Mouse (Mus musculus) C2C12 (cell line): ENCODE data around the gene Kctd12b. TPM values are rescaled to one million over a fixed set of nuclear protein-coding genes. Genes with fewer than 3 reads are reported as not detected.
"Not testable (repeated sequence)": the region's sequence is repeated elsewhere in the genome, so short reads cannot be mapped to it uniquely, and the experiment has no call there.

Experiments
- H3K27me3 ChIP-seq: one replicate; pipeline ENCODE4 v1.6.1; 2011; ENCODE audit not compliant: control insufficient read depth, insufficient read depth, insufficient read length
- H3K36me3 ChIP-seq: one replicate; pipeline ENCODE4 v1.6.1; 2011; ENCODE audit not compliant: control insufficient read depth, insufficient read depth
- H3K4me3 ChIP-seq: one replicate; pipeline ENCODE4 v1.5.1; 2011; ENCODE audit warnings: mild to moderate bottlenecking, control low read depth; ENCODE audit not compliant: poor library complexity, insufficient read depth, severe bottlenecking
- H3K79me2 ChIP-seq: one replicate; pipeline ENCODE4 v1.6.1; 2011; ENCODE audit not compliant: control insufficient read depth, insufficient read depth
- H3K79me3 ChIP-seq: one replicate; pipeline ENCODE4 v1.6.1; 2011; ENCODE audit warnings: low read depth, control low read depth
- H3ac ChIP-seq: one replicate; pipeline ENCODE3; 2011; ENCODE audit warnings: low read depth; ENCODE audit not compliant: control insufficient read depth, insufficient read length
- CEBPB ChIP-seq: IDR thresholded peaks from one replicate; pipeline ENCODE4 v1.6.1; 2011; ENCODE audit warnings: low read depth, mild to moderate bottlenecking, control low read depth, moderate library complexity
- CTCF ChIP-seq: IDR thresholded peaks from one replicate; pipeline ENCODE4 v1.5.1; 2011; ENCODE audit not compliant: control insufficient read depth, insufficient read depth, insufficient read length
- FOSL1 ChIP-seq: IDR thresholded peaks from one replicate; pipeline ENCODE4 v1.8.0; 2011; ENCODE audit warnings: mild to moderate bottlenecking, low read length; ENCODE audit not compliant: poor library complexity, insufficient read depth, severe bottlenecking
- MAX ChIP-seq: IDR thresholded peaks from one replicate; pipeline ENCODE4 v1.6.1; 2011; ENCODE audit warnings: mild to moderate bottlenecking, control low read depth
- MYOD1 ChIP-seq: IDR thresholded peaks from one replicate; pipeline ENCODE4 v1.6.1; 2011; ENCODE audit warnings: low read depth; ENCODE audit not compliant: control insufficient read depth, insufficient read length
- MYOG ChIP-seq: IDR thresholded peaks from one replicate; pipeline ENCODE4 v1.6.1; 2011; ENCODE audit not compliant: control insufficient read depth, insufficient read length; ENCODE audit errors: extremely low read depth
- USF1 ChIP-seq: IDR thresholded peaks from one replicate; pipeline ENCODE4 v1.6.1; 2011; ENCODE audit warnings: low read depth, mild to moderate bottlenecking, control low read depth, moderate library complexity
- polyA plus RNA-seq: library from polyadenylated mRNA; unstranded; fragments of >200 nt; fragmentation: generic; extraction: Trizol; gene quantifications from one replicate; pipeline ENCODE4 v1.2.1, GENCODE M21; 2012; ENCODE audit warnings: missing spikeins

Gene Kctd12b
- polyA plus RNA-seq, 1 experiment: 0.08 TPM

DNA sequence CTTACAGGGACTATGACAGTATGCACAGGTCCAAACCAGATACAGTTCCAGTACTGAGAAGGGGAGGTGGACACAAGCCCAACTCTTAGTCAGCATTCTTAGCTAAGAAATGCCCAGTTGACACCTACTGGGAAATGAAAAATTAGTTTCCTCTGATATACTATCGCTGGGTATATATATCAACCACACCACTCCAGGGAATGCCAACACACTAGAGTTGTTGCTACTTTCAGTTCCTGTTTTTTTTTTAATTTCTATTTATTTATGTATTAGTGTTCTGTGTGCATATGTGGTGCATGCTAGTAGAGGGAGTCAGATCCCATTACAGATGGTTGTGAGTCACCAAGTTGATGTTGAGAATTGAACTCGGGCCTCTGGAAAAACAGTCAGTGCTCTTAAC is 20.5 kb upstream of the Kctd12b start:
- H3ac ChIP-seq: no peak overlapping the region
- no peak for TF ChIP-seq CTCF
- TF ChIP-seq CEBPB: no peak
- no peak for TF ChIP-seq FOSL1
- TF ChIP-seq USF1: no peak
- no peak for TF ChIP-seq MYOD1
- TF ChIP-seq MAX: no peak
- TF ChIP-seq MYOG: no peak

GRCm38 (mm10) chrX:153707735-153708134 is 11.5 kb upstream of the Kctd12b start:
- TF ChIP-seq MAX (no peak), FOSL1 (no peak), MYOD1 (no peak), USF1 (no peak), MYOG (no peak), CEBPB (no peak), CTCF (no peak)
- Histone ChIP-seq H3K79me3 (no peaks in the 10 kb centered on the region), H3ac (no peak overlapping the region), H3K4me3 (no peak overlapping the region), H3K79me2 (no peaks in the 10 kb centered on the region), H3K27me3 (no peaks in the 10 kb centered on the region), H3K36me3 (no peaks in the 10 kb centered on the region)

More for the DNA sequence above, 20.5 kb upstream of the Kctd12b start:
- Histone ChIP-seq H3K79me2 (no peaks in the 10 kb centered on the region), H3K27me3 (no peaks in the 10 kb centered on the region), H3K36me3 (no peaks in the 10 kb centered on the region), H3K79me3 (no peaks in the 10 kb centered on the region), H3K4me3 (no peak overlapping the region)

- Histone ChIP-seq H3K79me2 (no peaks in the 10 kb centered on the region), H3K4me3 (no peak overlapping the region), H3K27me3 (no peaks in the 10 kb centered on the region), H3K79me3 (no peaks in the 10 kb centered on the region), H3ac (no peak overlapping the region), H3K36me3 (no peaks in the 10 kb centered on the region)
- TF ChIP-seq MYOG (no peak), MYOD1 (no peak), FOSL1 (no peak), MAX (no peak), USF1 (no peak), CTCF (no peak), CEBPB (no peak)
Observed at GRCm38 (mm10) chrX:153700463-153700862, 4.3 kb upstream of the Kctd12b start.

DNA sequence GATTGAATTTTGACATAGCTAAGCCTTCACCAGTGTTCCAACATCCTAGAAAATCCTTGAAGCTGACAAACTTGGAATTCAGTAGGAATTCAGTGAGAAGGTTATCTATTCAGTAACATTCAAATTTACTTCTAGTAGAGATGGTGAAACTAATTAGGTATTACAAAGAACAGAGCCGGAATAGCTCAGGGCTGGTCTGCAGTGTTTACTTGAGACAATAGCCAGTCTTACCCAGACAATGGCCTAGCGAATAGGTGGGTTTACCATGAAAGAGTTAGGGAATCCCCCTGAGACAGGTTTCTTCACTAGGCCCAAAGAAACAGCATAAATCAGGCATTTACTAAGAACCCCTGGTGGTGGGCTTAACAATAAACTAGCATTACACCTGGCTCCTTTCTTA is 28.0 kb downstream of the Kctd12b start:
- not testable (repeated sequence) for H3ac ChIP-seq, H3K79me2 ChIP-seq, H3K4me3 ChIP-seq, H3K36me3 ChIP-seq, H3K79me3 ChIP-seq, H3K27me3 ChIP-seq

GRCm38 (mm10) chrX:153664903-153665302 is 31.3 kb downstream of the Kctd12b start:
- Histone ChIP-seq H3K36me3 (no peaks in the 10 kb centered on the region), H3K79me3 (no peaks in the 10 kb centered on the region), H3K4me3 (no peak overlapping the region), H3K27me3 (no peaks in the 10 kb centered on the region), H3K79me2 (no peaks in the 10 kb centered on the region), H3ac (no peak overlapping the region)
- TF ChIP-seq MYOD1 (no peak), CEBPB (no peak), FOSL1 (no peak), MAX (no peak), CTCF (no peak), MYOG (no peak), USF1 (no peak)

DNA sequence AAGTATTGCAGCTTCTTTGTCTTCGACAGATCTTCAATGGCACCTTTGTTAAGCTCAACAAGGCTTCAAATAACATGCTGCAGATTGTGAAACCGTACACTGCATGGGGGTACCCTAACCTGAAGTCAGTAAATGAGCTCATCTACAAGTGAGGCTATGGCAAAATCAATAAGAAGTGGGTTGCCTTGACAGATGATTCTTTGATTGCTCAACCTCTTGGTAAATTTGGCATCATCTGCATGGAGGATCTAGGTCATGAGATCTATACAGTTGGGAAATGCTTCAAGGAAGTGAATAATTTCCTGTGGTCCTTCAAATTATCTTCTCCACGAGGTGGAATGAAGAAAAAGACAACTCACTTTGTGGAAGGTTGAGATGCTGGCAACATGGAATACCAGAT is 39.2 kb downstream of the Kctd12b start:
- Histone ChIP-seq H3K79me3 (no peaks in the 10 kb centered on the region), H3K36me3 (no peaks in the 10 kb centered on the region), H3ac (no peak overlapping the region), H3K4me3 (no peak overlapping the region), H3K27me3 (no peaks in the 10 kb centered on the region), H3K79me2 (no peaks in the 10 kb centered on the region)
- no peak for TF ChIP-seq FOSL1
- no peak for TF ChIP-seq MYOD1
- TF ChIP-seq USF1: no peak
- no peak for TF ChIP-seq MYOG
- TF ChIP-seq MAX: no peak
- TF ChIP-seq CEBPB: no peak
- TF ChIP-seq CTCF: no peak
